Mouse (Mus musculus): ENCODE results near the gene Cd300a. TPM values are rescaled to one million over a fixed set of nuclear protein-coding genes. Genes with fewer than 3 reads are reported as not detected.
A peak's percentile ranks its signal among the peaks of the same experiment; 100 is the strongest.

The Cd300a gene
- 10.7 and 19.2 TPM in 2 replicates for total RNA-seq (2017)

DNA sequence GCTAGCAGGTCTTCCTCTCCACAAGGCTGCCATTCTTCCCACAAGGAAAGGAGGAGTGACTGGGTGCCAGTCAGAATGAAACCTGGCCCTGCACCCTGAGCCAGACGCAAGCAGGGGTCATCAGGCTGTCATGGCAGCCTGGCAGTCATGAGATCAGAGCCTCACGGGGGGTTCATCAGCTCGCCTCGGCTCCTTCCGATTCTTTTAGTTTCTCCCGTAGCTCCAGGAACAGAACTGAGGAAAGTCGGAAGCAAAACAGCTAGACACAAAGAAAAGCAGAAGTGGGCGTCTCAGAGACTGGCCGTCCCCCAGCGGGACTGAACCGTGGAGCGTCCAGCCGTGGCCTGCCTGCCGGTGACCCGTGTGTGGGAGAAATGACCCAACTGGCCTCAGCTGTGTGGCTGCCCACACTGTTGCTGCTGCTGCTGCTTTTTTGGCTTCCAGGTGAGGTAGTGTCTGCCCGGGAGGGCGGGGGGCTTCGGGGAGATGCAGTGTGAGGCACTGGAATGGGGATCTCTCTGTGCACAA lies at the start of gene Cd300a:
Gene Cd300a, plus strand, starts transcription at position 51 of the 528 bp plus-strand sequence.
- ATAC-seq (replicated peaks in 1 of 2; ENCODE audit: insufficient read depth in 1 of 2, low FRiP score in 2 of 2, low TSS enrichment in 1 of 2, low read depth in 1 of 2, poor library complexity in 2 of 2, severe bottlenecking in 2 of 2), result peak; percentile 74 to 82

DNA sequence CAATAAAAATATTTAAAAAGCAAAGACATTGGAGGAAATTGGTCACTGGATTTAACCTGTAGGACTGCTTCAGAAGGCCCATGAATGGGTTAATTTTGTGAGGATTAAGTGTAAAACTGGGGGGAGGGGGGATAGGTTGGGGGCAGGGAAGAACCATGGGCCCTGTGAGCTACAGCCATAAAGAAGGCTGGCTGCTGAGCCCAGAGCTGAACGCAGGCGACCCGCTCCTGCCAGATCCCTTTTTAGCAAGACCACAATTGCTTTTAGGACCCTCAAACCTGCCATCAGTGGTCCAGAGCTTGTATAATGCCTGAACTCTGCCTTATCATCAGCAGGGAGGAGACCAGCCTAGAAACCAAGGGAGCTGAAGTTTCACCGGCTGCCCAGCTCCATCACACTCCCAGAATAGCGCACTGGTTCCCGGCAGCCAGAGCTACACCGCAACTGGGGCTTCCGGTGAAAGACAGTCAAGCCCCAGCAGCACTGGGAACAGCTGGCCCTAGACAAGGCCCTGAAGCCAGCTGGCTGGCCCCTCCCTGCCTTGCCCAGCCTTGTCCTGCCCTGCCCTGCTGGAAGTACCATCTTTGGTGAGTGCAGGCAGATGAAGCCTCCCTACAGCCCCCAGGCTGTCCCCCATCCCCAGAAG lies 45.9 kb upstream of the Cd300a start:
- ATAC-seq (replicated peaks in 1 of 2; ENCODE audit: insufficient read depth in 1 of 2, low FRiP score in 2 of 2, low TSS enrichment in 1 of 2, low read depth in 1 of 2, poor library complexity in 2 of 2, severe bottlenecking in 2 of 2), result peak; percentile 48 to 53

- no peak for ATAC-seq (replicated peaks in 1 of 2; ENCODE audit: insufficient read depth in 1 of 2, low FRiP score in 2 of 2, low TSS enrichment in 1 of 2, low read depth in 1 of 2, poor library complexity in 2 of 2, severe bottlenecking in 2 of 2)
These were observed 45.2 kb upstream of the Cd300a start for GRCm38 (mm10) chr11:114844464-114845220.

DNA sequence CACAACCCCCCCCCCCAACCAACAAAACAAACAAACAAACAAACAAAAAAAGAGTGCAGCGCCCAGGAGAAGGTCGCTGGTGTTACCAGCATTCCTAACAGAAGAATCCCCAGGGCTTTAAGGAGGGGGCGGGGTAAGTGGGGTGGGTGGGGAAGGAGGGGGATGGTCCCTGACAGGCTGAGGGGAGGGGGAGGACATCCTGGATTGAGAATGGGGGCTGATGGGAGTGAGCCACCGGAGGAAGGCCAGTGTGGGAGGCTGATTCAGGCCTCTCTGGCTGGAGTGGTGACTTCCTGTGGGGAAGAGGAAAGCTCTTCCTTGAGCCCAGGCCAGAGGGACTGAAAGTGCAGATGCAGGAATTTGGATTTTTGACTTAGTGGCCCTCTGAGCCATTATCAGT lies 43.5 kb upstream of the Cd300a start:
- ATAC-seq (replicated peaks in 1 of 2; ENCODE audit: insufficient read depth in 1 of 2, low FRiP score in 2 of 2, low TSS enrichment in 1 of 2, low read depth in 1 of 2, poor library complexity in 2 of 2, severe bottlenecking in 2 of 2), result no peak

GRCm38 (mm10) chr11:114847008-114847407 lies 42.8 kb upstream of the Cd300a start:
- ATAC-seq (replicated peaks in 1 of 2; ENCODE audit: insufficient read depth in 1 of 2, low FRiP score in 2 of 2, low TSS enrichment in 1 of 2, low read depth in 1 of 2, poor library complexity in 2 of 2, severe bottlenecking in 2 of 2), result no peak

DNA sequence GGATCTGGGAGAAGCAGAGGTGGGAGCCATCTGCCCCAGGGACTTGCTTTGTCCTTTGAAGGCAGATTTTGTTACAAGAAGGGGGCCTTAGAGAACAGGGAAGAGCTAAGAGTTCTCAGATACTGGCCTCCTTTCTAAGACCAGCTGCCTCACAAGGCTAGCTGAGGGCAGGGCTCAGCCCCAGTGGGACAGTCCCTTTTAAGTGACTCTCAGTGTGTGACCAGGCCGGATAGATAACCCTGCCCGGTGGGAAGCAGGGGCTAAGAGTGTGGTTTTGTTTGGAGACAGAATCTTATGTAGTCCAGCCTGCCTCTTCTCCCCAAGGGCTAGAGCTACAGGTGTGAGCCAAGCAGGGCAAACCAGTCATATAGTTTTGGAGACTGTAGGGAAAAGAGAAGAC lies 40.3 kb upstream of the Cd300a start:
- no peak for ATAC-seq (replicated peaks in 1 of 2; ENCODE audit: insufficient read depth in 1 of 2, low FRiP score in 2 of 2, low TSS enrichment in 1 of 2, low read depth in 1 of 2, poor library complexity in 2 of 2, severe bottlenecking in 2 of 2)

- ATAC-seq (replicated peaks in 1 of 2; ENCODE audit: insufficient read depth in 1 of 2, low FRiP score in 2 of 2, low TSS enrichment in 1 of 2, low read depth in 1 of 2, poor library complexity in 2 of 2, severe bottlenecking in 2 of 2), result no peak
These were observed 39.8 kb upstream of the Cd300a start for GRCm38 (mm10) chr11:114850066-114850451.

DNA sequence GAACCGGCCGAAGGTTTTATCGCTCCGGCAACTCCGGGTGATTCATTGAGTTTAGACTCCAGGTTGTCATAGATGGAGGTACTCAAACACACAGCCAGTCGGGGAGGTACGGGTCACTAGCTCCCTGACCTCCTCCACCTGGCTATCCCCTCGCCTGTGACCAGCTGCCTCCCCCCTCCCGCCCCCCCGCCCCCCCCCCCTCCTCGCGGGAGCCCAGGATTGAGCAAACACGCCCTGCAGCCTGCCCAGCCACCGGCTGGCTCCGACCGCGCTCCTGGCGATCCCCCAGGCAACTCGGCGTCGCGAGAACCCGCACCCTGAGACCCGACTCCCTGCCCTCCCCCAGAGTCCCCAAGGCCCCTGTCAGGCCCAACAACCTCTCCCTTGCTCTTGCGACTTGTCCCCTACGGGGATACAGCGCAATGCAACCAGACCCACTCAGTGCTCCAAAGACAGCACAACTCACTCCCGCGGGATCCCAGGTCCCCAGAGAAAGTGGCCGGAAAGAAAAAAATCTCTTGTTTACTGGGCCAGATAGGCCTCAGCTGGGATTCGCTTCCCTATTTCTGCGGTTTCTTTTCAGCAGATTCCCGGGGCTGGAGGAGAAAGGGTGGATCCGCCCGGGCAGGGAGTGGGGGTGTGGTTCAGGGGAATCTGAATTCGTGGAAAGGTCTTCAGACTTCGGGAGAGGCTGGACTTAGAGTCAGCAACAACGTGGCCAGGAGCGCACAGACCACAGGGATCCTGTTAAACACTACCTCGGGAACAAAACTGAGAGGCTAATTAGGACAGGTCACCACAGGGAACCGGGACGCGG lies 39.2 kb upstream of the Cd300a start, which contains the start of gene Gprc5c:
Gene Gprc5c, plus strand, starts transcription at position 701 of the 817 bp plus-strand sequence.
- 0 out of 4 replicates have a peak, but pooled peaks have one; percentile 14 to 23 for ATAC-seq (replicated peaks in 1 of 2; ENCODE audit: insufficient read depth in 1 of 2, low FRiP score in 2 of 2, low TSS enrichment in 1 of 2, low read depth in 1 of 2, poor library complexity in 2 of 2, severe bottlenecking in 2 of 2)

GRCm38 (mm10) chr11:114851269-114851607 lies 38.6 kb upstream of the Cd300a start:
- no peak for ATAC-seq (replicated peaks in 1 of 2; ENCODE audit: insufficient read depth in 1 of 2, low FRiP score in 2 of 2, low TSS enrichment in 1 of 2, low read depth in 1 of 2, poor library complexity in 2 of 2, severe bottlenecking in 2 of 2)

DNA sequence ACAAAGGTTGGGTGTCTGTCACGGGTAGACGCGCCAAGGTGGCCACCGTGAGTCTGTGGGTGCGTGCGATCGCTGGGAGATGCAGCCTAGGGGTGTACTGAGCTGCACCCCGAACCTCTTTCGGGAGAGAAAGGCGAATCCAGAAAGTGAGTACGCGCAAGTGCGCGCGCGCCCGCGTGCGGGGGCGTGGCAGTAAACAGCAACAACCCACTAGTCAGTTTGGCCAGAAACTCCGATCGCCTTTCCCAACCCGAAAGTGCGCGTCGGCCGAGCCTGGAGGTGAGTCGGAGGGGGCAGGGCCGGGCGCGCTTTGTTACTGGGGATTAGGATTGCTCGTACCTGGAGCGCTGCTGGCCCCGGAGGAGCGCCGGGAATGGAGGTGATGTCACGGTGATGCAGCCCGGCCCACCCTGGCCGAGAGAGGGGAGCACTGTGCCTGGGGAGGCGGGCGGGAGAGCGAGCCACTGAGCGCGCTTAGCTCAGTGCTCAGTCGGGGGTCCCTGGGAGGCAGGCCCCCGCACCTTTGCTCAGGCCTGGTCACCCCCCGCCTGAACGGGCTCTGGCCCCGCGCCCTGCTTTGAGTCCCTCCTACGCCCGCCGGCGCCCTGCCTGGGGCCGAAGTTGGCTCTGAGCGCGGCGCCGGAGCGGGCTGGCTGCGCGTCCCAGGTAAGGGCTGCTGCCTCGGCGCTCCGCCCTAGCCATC lies 38.1 kb upstream of the Cd300a start:
- ATAC-seq (replicated peaks in 1 of 2; ENCODE audit: insufficient read depth in 1 of 2, low FRiP score in 2 of 2, low TSS enrichment in 1 of 2, low read depth in 1 of 2, poor library complexity in 2 of 2, severe bottlenecking in 2 of 2), result 0 out of 4 replicates have a peak, but pooled peaks of 1 of the 2 experiments have one; percentile 23

DNA sequence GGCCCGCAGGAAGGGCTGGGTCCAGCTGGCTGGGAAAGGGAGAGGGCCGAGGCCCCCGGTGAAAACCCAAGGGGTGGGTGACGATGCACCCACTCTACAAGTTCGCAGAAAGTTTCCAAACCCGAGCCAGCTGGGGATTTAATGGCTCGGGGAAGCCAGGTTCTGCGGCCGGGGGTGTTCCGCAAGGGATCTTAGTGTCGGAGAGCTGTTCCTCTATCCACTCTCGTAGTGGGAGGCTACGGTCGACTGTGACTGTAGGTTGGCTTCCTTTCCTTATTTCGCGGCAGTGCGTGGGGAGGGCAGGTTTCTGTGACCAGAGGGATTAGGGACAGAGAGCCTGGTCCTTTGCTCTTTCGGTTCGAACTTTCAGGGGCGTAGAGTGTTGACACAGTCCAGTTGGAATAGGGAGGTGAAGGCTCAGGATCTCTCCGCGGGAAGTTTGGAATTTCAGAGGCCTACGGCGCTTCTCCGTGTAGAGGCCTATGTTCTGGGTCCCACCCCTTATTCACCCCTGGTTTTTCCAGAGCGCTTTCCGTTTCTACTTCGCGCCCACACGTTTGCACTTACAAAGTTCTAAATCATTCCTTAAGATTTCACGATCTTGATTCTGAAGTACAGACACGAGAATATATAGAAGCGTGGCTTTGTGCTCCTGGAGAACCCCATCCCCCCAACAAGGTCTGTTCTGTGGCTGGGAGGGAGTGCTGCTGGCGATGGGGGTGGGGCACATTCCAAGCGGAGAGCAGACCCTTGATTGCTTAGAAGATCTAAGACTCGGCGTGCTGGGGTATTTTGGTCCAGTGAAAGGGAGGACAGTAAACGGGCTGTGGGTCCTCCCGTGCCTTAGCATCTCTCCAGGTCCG lies 37.3 kb upstream of the Cd300a start:
- peak; percentile 33 to 50; a peak in 1 of 4 replicates for ATAC-seq (replicated peaks in 1 of 2; ENCODE audit: insufficient read depth in 1 of 2, low FRiP score in 2 of 2, low TSS enrichment in 1 of 2, low read depth in 1 of 2, poor library complexity in 2 of 2, severe bottlenecking in 2 of 2)

- no peak for ATAC-seq (replicated peaks in 1 of 2; ENCODE audit: insufficient read depth in 1 of 2, low FRiP score in 2 of 2, low TSS enrichment in 1 of 2, low read depth in 1 of 2, poor library complexity in 2 of 2, severe bottlenecking in 2 of 2)
These were observed 36.5 kb upstream of the Cd300a start for GRCm38 (mm10) chr11:114853174-114853838.

GRCm38 (mm10) chr11:114854581-114854980 lies 35.3 kb upstream of the Cd300a start:
- ATAC-seq (replicated peaks in 1 of 2; ENCODE audit: insufficient read depth in 1 of 2, low FRiP score in 2 of 2, low TSS enrichment in 1 of 2, low read depth in 1 of 2, poor library complexity in 2 of 2, severe bottlenecking in 2 of 2), result no peak

DNA sequence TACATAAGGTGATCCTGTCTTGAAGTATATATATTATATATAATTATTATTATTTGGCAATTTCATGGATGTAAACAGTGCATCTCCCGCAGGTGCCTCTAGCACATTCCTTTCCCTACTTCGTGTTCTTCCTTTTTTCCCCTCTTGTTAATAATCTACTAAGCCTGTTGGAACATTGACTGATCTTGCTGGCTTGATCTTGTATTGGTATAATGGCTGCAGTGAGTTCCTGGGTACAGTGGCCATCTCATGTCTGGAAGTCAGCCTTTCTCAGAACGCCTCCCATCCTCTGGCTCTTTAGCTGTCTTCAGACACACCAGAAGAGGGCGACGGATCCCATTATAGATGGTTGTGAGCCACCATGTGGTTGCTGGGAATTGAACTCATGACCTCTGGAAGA lies 33.7 kb upstream of the Cd300a start:
- ATAC-seq (replicated peaks in 1 of 2; ENCODE audit: insufficient read depth in 1 of 2, low FRiP score in 2 of 2, low TSS enrichment in 1 of 2, low read depth in 1 of 2, poor library complexity in 2 of 2, severe bottlenecking in 2 of 2), result no peak

GRCm38 (mm10) chr11:114858641-114859040 lies 31.2 kb upstream of the Cd300a start:
- ATAC-seq (replicated peaks in 1 of 2; ENCODE audit: insufficient read depth in 1 of 2, low FRiP score in 2 of 2, low TSS enrichment in 1 of 2, low read depth in 1 of 2, poor library complexity in 2 of 2, severe bottlenecking in 2 of 2), result no peak

DNA sequence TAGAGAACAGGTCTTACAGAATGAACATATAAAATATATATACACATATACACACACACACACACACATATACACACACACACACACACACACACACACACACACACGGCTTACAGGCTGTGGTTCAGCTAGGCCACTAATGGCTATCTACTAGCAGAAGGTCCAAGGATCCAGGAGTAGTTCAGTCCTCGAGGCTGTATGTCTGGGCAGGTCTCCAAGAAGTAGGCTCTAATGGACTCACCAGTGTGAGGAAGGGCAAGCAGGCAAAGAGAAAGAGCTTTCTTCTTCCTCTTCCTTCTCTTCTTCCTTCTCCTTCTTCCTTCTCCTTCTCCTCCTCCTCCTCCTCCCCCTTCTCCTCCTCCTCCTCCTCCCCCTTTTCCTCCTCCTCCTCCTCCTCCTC lies 28.8 kb upstream of the Cd300a start:
- no peak for ATAC-seq (replicated peaks in 1 of 2; ENCODE audit: insufficient read depth in 1 of 2, low FRiP score in 2 of 2, low TSS enrichment in 1 of 2, low read depth in 1 of 2, poor library complexity in 2 of 2, severe bottlenecking in 2 of 2)

Measured in hematopoietic stem cell, adult 5-6 weeks (primary cell).